Mouse (Mus musculus) lung, adult 2 months (tissue): ENCODE measurements around the gene Blnk. TPM values are rescaled to one million over a fixed set of nuclear protein-coding genes. Genes with fewer than 3 reads are reported as not detected.

Experiments used
- DNase-seq: peaks from one replicate; pipeline ENCODE4 v3.0.0; 2022
- H3K4me1 ChIP-seq: fragments of 200-500 bp; 2 replicates; pipeline ENCODE4 v1.6.1; 2011; ENCODE audit warnings: low read length; ENCODE audit not compliant: control insufficient read depth, insufficient read depth
- H3K4me3 ChIP-seq: fragments of 200-500 bp; replicated peaks from 2 replicates; pipeline ENCODE3; 2011; ENCODE audit warnings: low read depth, mild to moderate bottlenecking, control low read depth, low read length; ENCODE audit errors: extremely low read depth
- CTCF ChIP-seq: fragments of 200-500 bp; IDR thresholded peaks from 2 replicates; pipeline ENCODE4 v1.5.1; 2011; ENCODE audit warnings: mild to moderate bottlenecking, low read length, control low read depth; ENCODE audit not compliant: insufficient read depth
- POLR2A ChIP-seq: fragments of 200-500 bp; IDR thresholded peaks from 2 replicates; pipeline ENCODE4 v1.6.1; 2011; ENCODE audit warnings: low read depth, mild to moderate bottlenecking, control low read depth, low read length, borderline replicate concordance; ENCODE audit errors: extremely low read depth
- WGBS: fragments of 180-500 bp; shearing (Covaris S2); methylation state at CpG from one replicate; pipeline ENCODE4 v1.1.7; 2018; 5-methylcytosine and 5-hydroxymethylcytosine counted together
- polyA plus RNA-seq: library from polyadenylated mRNA; depleted of rRNA; stranded (reverse); fragments of >200 nt; gene quantifications from 2 replicates; pipeline ENCODE4 v1.2.3, GENCODE M21; 2012

Gene Blnk
- polyA plus RNA-seq, 1 experiment = 5.7 TPM

DNA sequence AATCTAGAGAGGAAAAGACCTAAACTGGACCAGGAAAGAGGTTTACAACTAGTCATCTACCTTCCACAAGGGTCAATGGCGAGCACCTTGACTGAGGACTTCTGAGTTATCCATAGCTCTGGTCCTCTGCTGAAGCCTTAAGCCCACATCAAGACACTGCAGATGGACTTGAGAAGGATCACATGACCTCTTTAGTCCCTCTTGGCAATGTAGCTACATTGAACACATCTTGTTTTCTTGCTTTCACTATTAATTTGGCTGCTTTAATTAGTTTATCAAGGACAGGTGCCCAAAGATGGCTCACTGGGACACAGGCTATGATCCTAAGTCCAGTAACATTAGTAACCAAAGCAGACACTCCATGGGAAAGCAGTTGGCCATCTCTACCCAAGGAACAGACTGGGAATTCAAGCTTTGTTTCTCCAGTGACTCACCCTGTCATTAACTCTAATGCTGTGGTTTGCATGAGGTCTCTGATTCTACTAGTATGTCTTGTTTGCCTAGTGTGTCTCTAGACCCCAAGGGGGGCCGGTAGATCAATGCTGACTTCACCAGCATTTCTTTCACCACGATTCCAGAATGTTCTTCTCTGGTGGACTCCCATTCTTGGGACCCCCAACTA is 9.5 kb upstream of the Blnk start:
- no peak for DNase-seq
- no peak overlapping the region for H3K4me3 ChIP-seq
- TF ChIP-seq POLR2A (no peak), CTCF (no peak)
- 90% methylated on average over 3 of the region's 3 CpGs for WGBS
- no peaks in the 10 kb centered on the region; the same call in 1 of the 2 replicates for H3K4me1 ChIP-seq

DNA sequence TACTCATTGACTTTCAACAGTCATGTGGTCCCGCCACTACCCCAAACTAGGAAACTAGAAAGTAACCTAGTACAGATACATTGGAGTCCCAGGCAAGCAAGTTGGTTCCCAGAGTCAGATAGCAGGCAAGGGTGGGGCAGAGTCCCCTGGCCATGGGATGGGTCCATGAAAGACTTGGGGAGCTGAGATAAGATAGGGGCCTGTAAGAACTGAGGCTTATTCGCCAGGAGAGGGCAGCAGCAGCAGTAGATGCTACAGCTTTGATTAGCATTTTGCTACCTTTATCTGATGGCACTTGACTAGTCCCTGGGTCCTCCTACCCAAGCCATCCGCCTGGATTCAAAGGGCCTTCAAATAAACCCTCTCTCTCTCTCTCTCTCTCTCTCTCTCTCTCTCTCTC is 5.2 kb upstream of the Blnk start:
- Histone ChIP-seq H3K4me3 (no peak overlapping the region), H3K4me1 (no peaks in the 10 kb centered on the region; the same call in none of the 2 replicates)
- TF ChIP-seq POLR2A (no peak), CTCF (no peak)
- no peak for DNase-seq
- 62% methylated on average over 3 of the region's 3 CpGs for WGBS

- TF ChIP-seq CTCF (no peak), POLR2A (no peak)
- WGBS = 40% methylated on average over 5 of the region's 5 CpGs
- no peak overlapping the region for H3K4me3 ChIP-seq
- no peaks in the 10 kb centered on the region; the same call in none of the 2 replicates for H3K4me1 ChIP-seq
- peak; percentile 28 for DNase-seq
Measured at GRCm38 (mm10) chr19:40998469-40999170, 4.3 kb upstream of the Blnk start.

DNA sequence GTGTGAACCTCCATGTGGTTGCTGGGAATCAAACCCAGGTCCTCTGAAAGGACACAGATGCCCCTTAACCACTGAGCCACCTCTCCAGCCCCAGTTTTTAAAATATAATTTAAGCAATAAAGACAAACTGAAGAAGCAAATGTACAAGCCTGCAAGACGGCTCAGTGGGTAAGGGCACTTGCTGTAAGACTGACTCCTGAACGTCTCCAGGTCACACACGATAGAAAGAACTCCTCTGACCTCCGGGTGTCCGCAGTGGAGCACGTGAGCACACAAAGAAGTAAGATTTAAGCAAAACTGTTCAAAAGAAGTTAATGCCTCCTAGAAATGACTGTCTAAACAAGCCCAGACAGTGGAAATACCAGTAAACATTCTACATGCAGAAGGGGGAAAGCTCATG is 2.4 kb upstream of the Blnk start:
- Histone ChIP-seq H3K4me3 (no peak overlapping the region), H3K4me1 (no peaks in the 10 kb centered on the region; the same call in none of the 2 replicates)
- WGBS = 84% methylated on average over 6 of the region's 6 CpGs
- TF ChIP-seq POLR2A (no peak), CTCF (no peak)
- no peak for DNase-seq

GRCm38 (mm10) chr19:40995449-40996401 is 1.4 kb upstream of the Blnk start:
- no peak for TF ChIP-seq CTCF
- TF ChIP-seq POLR2A = no peak
- DNase-seq = no peak
- WGBS = 46% methylated on average over 21 of the region's 21 CpGs
- Histone ChIP-seq H3K4me1 (no peaks in the 10 kb centered on the region; the same call in none of the 2 replicates), H3K4me3 (no peak overlapping the region)

- Histone ChIP-seq H3K4me1 (no peaks in the 10 kb centered on the region; the same call in none of the 2 replicates), H3K4me3 (no peak overlapping the region)
- 49% methylated on average over 7 of the region's 7 CpGs for WGBS
- no peak for TF ChIP-seq POLR2A
- TF ChIP-seq CTCF = no peak
- DNase-seq = no peak
Measured at GRCm38 (mm10) chr19:40994911-40995310, 576 bp upstream of the Blnk start.

- no peak overlapping the region for H3K4me3 ChIP-seq
- WGBS = 82% methylated on average over 5 of the region's 5 CpGs
- no peak for DNase-seq
- TF ChIP-seq POLR2A (no peak), CTCF (no peak)
- H3K4me1 ChIP-seq = no peaks in the 10 kb centered on the region; the same call in 1 of the 2 replicates
Measured at GRCm38 (mm10) chr19:40993356-40993755, 979 bp downstream of the Blnk start.

DNA sequence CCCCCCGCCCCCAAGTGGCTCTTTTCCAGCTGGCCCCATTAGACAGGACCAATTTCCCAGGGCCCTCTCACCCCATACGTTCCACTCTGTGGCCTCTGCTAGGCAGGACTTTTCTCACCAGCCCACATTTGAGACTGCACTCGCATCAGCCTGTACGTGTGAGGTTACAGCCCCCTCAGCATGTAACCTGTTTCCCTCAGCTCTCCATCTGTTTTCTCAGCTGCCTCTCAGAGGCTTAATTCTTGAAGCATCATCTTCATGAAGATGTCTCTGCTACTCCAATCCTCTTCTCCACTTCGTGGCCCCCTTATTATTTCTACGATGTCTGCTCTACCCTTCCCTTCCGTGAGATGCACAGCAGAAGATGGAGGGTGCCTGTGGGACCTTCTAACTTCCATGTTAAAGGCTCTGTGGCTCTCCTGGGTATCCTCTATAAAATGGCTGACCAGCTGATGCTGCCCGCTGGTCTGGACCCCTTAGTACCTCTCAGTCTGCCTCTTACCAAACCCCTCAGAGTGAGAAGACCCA is 1.8 kb downstream of the Blnk start:
- Histone ChIP-seq H3K4me1 (no peaks in the 10 kb centered on the region; the same call in 1 of the 2 replicates), H3K4me3 (no peak overlapping the region)
- 70% methylated on average over 8 of the region's 8 CpGs for WGBS
- no peak for DNase-seq
- TF ChIP-seq CTCF = no peak
- no peak for TF ChIP-seq POLR2A

- Histone ChIP-seq H3K4me3 (no peak overlapping the region), H3K4me1 (no peaks in the 10 kb centered on the region; the same call in 1 of the 2 replicates)
- 76% methylated on average over 11 of the region's 11 CpGs for WGBS
- TF ChIP-seq POLR2A (no peak), CTCF (no peak)
- DNase-seq = no peak
Measured at GRCm38 (mm10) chr19:40992096-40992495, 2.2 kb downstream of the Blnk start.

DNA sequence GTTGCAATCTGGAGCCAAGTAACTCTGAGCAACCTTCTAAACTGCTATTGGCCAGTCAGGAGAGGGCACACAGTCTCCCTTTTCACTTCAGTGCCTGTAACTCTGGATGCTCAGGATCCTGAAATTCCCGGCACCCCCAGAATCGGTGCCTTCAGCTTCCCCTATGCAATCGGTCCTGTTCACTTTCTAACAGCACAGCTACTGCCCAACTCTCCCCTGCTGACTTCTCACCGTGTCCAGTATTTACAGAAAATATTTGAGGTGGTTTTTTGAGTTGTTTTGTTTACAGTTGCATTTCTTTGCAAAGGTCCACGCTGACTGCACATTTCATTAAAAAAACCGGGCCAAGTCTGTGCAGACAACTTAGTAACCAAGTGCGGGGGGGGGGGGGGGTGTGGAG is 2.7 kb downstream of the Blnk start:
- H3K4me1 ChIP-seq = no peaks in the 10 kb centered on the region; the same call in 1 of the 2 replicates
- H3K4me3 ChIP-seq = no peak overlapping the region
- 71% methylated on average over 7 of the region's 7 CpGs for WGBS
- TF ChIP-seq POLR2A (no peak), CTCF (no peak)
- no peak for DNase-seq
